Mouse (Mus musculus): ENCODE data around the gene Lancl1. TPM values are rescaled to one million over a fixed set of nuclear protein-coding genes. Genes with fewer than 3 reads are reported as not detected.

Gene Lancl1
- polyA plus RNA-seq, 1 experiment from 2014 or later: 104 TPM

- H3K9me3 ChIP-seq: no peaks in the 10 kb centered on the region
- WGBS: 68% methylated on average over 2 of the region's 2 CpGs
- H3K4me3 ChIP-seq (replicated peaks): no peak overlapping the region
- H3K36me3 ChIP-seq: peaks cover 37% of the 10 kb centered on the region
- H3K4me2 ChIP-seq: no peak overlapping the region
- H3K27ac ChIP-seq: no peak overlapping the region
- H3K27me3 ChIP-seq: no peaks in the 10 kb centered on the region
- ATAC-seq (ENCODE audit: insufficient number of reproducible peaks, insufficient read depth, low FRiP score, low TSS enrichment, low read depth): no peak
- H3K4me1 ChIP-seq (replicated peaks): no peaks in the 10 kb centered on the region
- H3K9ac ChIP-seq (replicated peaks): no peak overlapping the region
These were observed 24.5 kb downstream of the Lancl1 start for GRCm38 (mm10) chr1:67014205-67014604.

DNA sequence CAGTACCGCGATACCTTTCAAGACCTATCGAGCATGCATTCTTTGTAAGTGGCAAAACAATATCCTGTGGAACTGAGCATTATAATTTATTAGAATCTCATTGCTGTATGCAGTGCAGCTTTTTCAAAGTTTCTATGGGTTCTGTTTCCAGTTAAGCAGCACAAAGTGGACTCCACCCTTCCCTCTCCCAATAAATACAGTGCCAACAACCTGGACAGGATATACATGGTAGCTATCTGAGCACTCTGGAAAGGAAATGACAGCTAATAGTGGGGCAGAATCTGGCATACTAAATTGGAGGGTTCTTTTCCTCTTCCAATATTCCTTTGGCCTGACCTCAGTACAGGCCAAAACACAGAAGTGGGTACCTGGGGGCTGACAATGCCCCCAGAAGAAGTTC is 28.2 kb downstream of the Lancl1 start:
- H3K4me1 ChIP-seq (replicated peaks): no peaks in the 10 kb centered on the region
- no peak overlapping the region for H3K9ac ChIP-seq (replicated peaks)
- no peak overlapping the region for H3K4me2 ChIP-seq
- H3K27ac ChIP-seq: no peak overlapping the region
- no peaks in the 10 kb centered on the region for H3K9me3 ChIP-seq
- H3K36me3 ChIP-seq: peaks cover 44% of the 10 kb centered on the region
- no peaks in the 10 kb centered on the region for H3K27me3 ChIP-seq
- H3K4me3 ChIP-seq (replicated peaks): no peak overlapping the region
- WGBS: 89% methylated on average over 3 of the region's 3 CpGs
- no peak for ATAC-seq (ENCODE audit: insufficient number of reproducible peaks, insufficient read depth, low FRiP score, low TSS enrichment, low read depth)

DNA sequence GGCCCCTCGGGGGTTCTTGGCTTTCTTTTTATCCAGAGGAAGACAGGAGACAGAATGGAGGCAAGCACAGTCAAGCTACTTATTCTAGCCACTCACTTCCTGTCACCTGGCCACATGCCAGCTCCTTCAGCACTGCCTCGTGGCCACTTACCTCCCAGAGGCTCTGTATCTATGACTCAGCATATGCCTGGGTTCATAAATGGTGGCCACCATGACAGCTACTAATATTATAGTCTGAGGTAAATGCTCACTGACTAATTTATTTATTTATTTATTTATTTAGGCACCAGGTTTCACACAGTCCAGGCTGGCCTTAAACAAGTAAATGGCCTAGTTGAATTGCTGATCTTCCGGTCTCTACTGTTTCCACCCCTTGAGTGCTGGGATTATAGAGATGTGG is 35.0 kb downstream of the Lancl1 start:
- Histone ChIP-seq H3K9me3 (no peaks in the 10 kb centered on the region), H3K4me3 (replicated peaks) (no peak overlapping the region), H3K36me3 (peaks cover 66% of the 10 kb centered on the region), H3K4me1 (replicated peaks) (no peaks in the 10 kb centered on the region), H3K4me2 (no peak overlapping the region), H3K27me3 (no peaks in the 10 kb centered on the region), H3K9ac (replicated peaks) (no peak overlapping the region), H3K27ac (no peak overlapping the region)
- no peak; the same call in 1 of the 2 replicates for ATAC-seq (ENCODE audit: insufficient number of reproducible peaks, insufficient read depth, low FRiP score, low TSS enrichment, low read depth)
- 75% methylated on average over 3 of the region's 3 CpGs for WGBS

DNA sequence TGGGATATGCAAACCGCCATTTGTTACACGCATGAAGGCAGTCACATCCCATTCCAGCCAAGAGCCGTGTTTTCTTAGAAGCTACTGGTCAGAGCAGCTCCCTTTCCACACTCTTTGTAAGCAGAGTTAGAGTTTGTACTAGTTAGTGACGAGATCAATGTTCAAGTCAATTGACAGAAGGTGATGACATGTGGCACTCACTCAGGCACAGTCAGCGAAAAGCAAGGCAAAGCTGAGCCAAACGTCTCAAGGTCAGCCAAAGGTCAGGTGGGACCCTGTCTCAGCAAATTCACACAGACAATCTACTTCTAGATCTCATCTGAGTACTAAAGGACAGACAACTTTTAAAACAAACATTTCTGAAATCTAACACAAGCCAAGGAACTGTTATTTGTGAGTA is 36.4 kb downstream of the Lancl1 start:
- no peak overlapping the region for H3K27ac ChIP-seq
- no peak overlapping the region for H3K4me3 ChIP-seq (replicated peaks)
- ATAC-seq (ENCODE audit: insufficient number of reproducible peaks, insufficient read depth, low FRiP score, low TSS enrichment, low read depth): no peak
- WGBS: 80% methylated on average over 6 of the region's 6 CpGs
- H3K36me3 ChIP-seq: peaks cover 56% of the 10 kb centered on the region
- no peak overlapping the region for H3K9ac ChIP-seq (replicated peaks)
- no peaks in the 10 kb centered on the region for H3K9me3 ChIP-seq
- H3K4me2 ChIP-seq: no peak overlapping the region
- H3K4me1 ChIP-seq (replicated peaks): no peaks in the 10 kb centered on the region
- no peaks in the 10 kb centered on the region for H3K27me3 ChIP-seq

- H3K27ac ChIP-seq: no peak overlapping the region
- WGBS: 92% methylated on average over 1 of the region's 1 CpGs
- ATAC-seq (ENCODE audit: insufficient number of reproducible peaks, insufficient read depth, low FRiP score, low TSS enrichment, low read depth): no peak
- no peaks in the 10 kb centered on the region for H3K4me1 ChIP-seq (replicated peaks)
- no peak overlapping the region for H3K4me2 ChIP-seq
- no peak overlapping the region for H3K9ac ChIP-seq (replicated peaks)
- no peak overlapping the region for H3K4me3 ChIP-seq (replicated peaks)
- H3K36me3 ChIP-seq: peaks cover 49% of the 10 kb centered on the region
- H3K27me3 ChIP-seq: no peaks in the 10 kb centered on the region
- no peaks in the 10 kb centered on the region for H3K9me3 ChIP-seq
These were observed 37.3 kb downstream of the Lancl1 start for GRCm38 (mm10) chr1:67001367-67001766.

DNA sequence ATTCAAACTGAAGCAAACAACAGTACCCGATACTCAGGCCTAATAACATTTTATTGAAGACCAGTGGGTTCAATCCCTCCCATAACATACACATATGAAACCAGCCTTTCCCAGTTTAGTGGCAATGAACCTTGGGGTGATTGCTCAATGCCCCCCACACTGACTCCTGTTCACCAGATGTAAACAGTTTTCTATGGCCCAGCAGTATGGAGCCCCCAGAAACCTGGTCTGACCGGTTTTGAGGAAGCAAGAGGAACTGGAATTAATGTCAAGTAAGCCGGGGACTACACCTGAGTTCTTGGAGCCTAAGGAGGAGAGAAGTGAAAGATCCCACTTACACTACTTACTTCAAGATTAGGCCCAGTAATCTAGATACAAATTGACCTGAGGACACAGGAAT is 38.2 kb downstream of the Lancl1 start:
- Histone ChIP-seq H3K9me3 (no peaks in the 10 kb centered on the region), H3K4me1 (replicated peaks) (no peaks in the 10 kb centered on the region), H3K27ac (no peak overlapping the region), H3K4me3 (replicated peaks) (no peak overlapping the region), H3K9ac (replicated peaks) (no peak overlapping the region), H3K4me2 (no peak overlapping the region), H3K36me3 (peaks cover 41% of the 10 kb centered on the region), H3K27me3 (no peaks in the 10 kb centered on the region)
- ATAC-seq (ENCODE audit: insufficient number of reproducible peaks, insufficient read depth, low FRiP score, low TSS enrichment, low read depth): no peak
- 79% methylated on average over 3 of the region's 3 CpGs for WGBS

- H3K36me3 ChIP-seq: peaks cover 22% of the 10 kb centered on the region
- H3K4me2 ChIP-seq: no peak overlapping the region
- no peak overlapping the region for H3K9ac ChIP-seq (replicated peaks)
- no peak for ATAC-seq (ENCODE audit: insufficient number of reproducible peaks, insufficient read depth, low FRiP score, low TSS enrichment, low read depth)
- no peaks in the 10 kb centered on the region for H3K4me1 ChIP-seq (replicated peaks)
- WGBS: 93% methylated on average over 1 of the region's 1 CpGs
- no peak overlapping the region for H3K27ac ChIP-seq
- H3K4me3 ChIP-seq (replicated peaks): no peak overlapping the region
- H3K27me3 ChIP-seq: no peaks in the 10 kb centered on the region
- no peaks in the 10 kb centered on the region for H3K9me3 ChIP-seq
These were observed 40.1 kb downstream of the Lancl1 start for GRCm38 (mm10) chr1:66998601-66999000.

GRCm38 (mm10) chr1:66998188-66998587 is 40.5 kb downstream of the Lancl1 start:
- H3K4me1 ChIP-seq (replicated peaks): no peaks in the 10 kb centered on the region
- 96% methylated on average over 4 of the region's 4 CpGs for WGBS
- H3K27me3 ChIP-seq: no peaks in the 10 kb centered on the region
- no peak overlapping the region for H3K4me3 ChIP-seq (replicated peaks)
- H3K27ac ChIP-seq: no peak overlapping the region
- ATAC-seq (ENCODE audit: insufficient number of reproducible peaks, insufficient read depth, low FRiP score, low TSS enrichment, low read depth): no peak
- H3K36me3 ChIP-seq: peaks cover 18% of the 10 kb centered on the region
- H3K9ac ChIP-seq (replicated peaks): no peak overlapping the region
- no peak overlapping the region for H3K4me2 ChIP-seq
- no peaks in the 10 kb centered on the region for H3K9me3 ChIP-seq

GRCm38 (mm10) chr1:66996819-66997218 is 41.9 kb downstream of the Lancl1 start:
- H3K36me3 ChIP-seq: peaks cover 5% of the 10 kb centered on the region
- H3K9me3 ChIP-seq: no peaks in the 10 kb centered on the region
- 88% methylated on average over 2 of the region's 2 CpGs for WGBS
- no peak overlapping the region for H3K4me3 ChIP-seq (replicated peaks)
- H3K27ac ChIP-seq: no peak overlapping the region
- no peaks in the 10 kb centered on the region for H3K4me1 ChIP-seq (replicated peaks)
- H3K4me2 ChIP-seq: no peak overlapping the region
- H3K27me3 ChIP-seq: no peaks in the 10 kb centered on the region
- H3K9ac ChIP-seq (replicated peaks): no peak overlapping the region
- ATAC-seq (ENCODE audit: insufficient number of reproducible peaks, insufficient read depth, low FRiP score, low TSS enrichment, low read depth): no peak

DNA sequence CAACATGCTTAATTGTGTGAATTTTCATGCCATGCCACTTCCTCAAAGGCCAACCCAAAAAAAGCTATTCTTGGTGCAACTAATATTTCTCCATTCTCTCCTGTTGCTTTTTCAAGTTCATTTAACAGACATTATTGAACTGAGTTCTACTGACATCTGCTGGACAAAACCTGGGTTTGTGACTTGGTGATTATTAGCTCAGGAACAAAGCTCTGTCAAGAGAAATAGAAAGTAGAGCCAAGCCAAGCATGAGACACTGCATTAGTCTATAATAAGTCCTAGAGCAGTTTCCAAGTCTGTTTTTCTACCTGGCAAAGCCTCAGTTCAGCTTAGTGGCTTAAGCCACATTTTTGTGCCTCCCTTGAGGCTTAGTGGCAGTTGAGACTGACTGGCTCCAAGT is 45.9 kb downstream of the Lancl1 start:
- no peaks in the 10 kb centered on the region for H3K27me3 ChIP-seq
- H3K4me3 ChIP-seq (replicated peaks): no peak overlapping the region
- no peak overlapping the region for H3K4me2 ChIP-seq
- no peak overlapping the region for H3K27ac ChIP-seq
- H3K9ac ChIP-seq (replicated peaks): no peak overlapping the region
- no peaks in the 10 kb centered on the region for H3K36me3 ChIP-seq
- no peaks in the 10 kb centered on the region for H3K9me3 ChIP-seq
- no peak for ATAC-seq (ENCODE audit: insufficient number of reproducible peaks, insufficient read depth, low FRiP score, low TSS enrichment, low read depth)
- 0 out of 2 replicates have a peak, but pooled peaks cover under 1% of the 10 kb centered on the region for H3K4me1 ChIP-seq (replicated peaks)

- Histone ChIP-seq H3K9me3 (no peaks in the 10 kb centered on the region), H3K4me1 (replicated peaks) (peaks cover 12% of the 10 kb centered on the region; the same call in 1 of the 2 replicates), H3K4me3 (replicated peaks) (no peak overlapping the region), H3K27ac (no peak overlapping the region), H3K27me3 (no peaks in the 10 kb centered on the region), H3K4me2 (no peak overlapping the region), H3K9ac (replicated peaks) (no peak overlapping the region), H3K36me3 (no peaks in the 10 kb centered on the region)
- WGBS: 79% methylated on average over 18 of the region's 18 CpGs
- ATAC-seq (ENCODE audit: insufficient number of reproducible peaks, insufficient read depth, low FRiP score, low TSS enrichment, low read depth): no peak
These were observed 51.0 kb downstream of the Lancl1 start for GRCm38 (mm10) chr1:66987558-66988190.

DNA sequence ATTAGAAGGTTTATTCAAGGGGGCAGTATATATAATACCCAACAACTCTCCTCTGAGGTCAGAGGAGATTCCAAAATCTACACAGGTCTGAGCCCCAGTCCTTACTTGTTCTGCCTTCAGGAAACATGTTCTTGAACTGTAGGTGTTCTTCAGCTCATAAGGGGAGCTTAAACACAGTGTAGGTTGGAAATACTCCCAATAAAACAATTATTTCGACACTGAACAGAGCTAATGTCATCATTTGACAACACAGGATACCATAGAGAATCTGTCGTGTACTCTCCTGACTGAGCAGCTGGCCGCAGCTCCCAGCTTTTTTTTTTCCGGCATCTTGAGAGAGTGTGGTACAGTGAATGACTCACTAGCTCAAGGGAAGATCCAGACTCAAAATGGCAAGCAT is 52.8 kb downstream of the Lancl1 start:
- H3K4me2 ChIP-seq: no peak overlapping the region
- WGBS: 70% methylated on average over 4 of the region's 4 CpGs
- no peak overlapping the region for H3K9ac ChIP-seq (replicated peaks)
- no peak for ATAC-seq (ENCODE audit: insufficient number of reproducible peaks, insufficient read depth, low FRiP score, low TSS enrichment, low read depth)
- no peaks in the 10 kb centered on the region for H3K27me3 ChIP-seq
- no peaks in the 10 kb centered on the region for H3K36me3 ChIP-seq
- no peaks in the 10 kb centered on the region for H3K9me3 ChIP-seq
- peaks cover 12% of the 10 kb centered on the region; the same call in 1 of the 2 replicates for H3K4me1 ChIP-seq (replicated peaks)
- H3K27ac ChIP-seq: no peak overlapping the region
- no peak overlapping the region for H3K4me3 ChIP-seq (replicated peaks)
